Mouse (Mus musculus) regulatory T cell (primary cell): ENCODE measurements around the gene Llph.

ENCODE experiments used
- in situ Hi-C: fragments of 300-600 bp; cut with MboI, MseI; formaldehyde crosslinking; loops from one replicate; pipeline ENCODE4 v1.15.1; 2025; ENCODE audit warnings: high pct_unique_total_duplicates

The Llph gene

DNA sequence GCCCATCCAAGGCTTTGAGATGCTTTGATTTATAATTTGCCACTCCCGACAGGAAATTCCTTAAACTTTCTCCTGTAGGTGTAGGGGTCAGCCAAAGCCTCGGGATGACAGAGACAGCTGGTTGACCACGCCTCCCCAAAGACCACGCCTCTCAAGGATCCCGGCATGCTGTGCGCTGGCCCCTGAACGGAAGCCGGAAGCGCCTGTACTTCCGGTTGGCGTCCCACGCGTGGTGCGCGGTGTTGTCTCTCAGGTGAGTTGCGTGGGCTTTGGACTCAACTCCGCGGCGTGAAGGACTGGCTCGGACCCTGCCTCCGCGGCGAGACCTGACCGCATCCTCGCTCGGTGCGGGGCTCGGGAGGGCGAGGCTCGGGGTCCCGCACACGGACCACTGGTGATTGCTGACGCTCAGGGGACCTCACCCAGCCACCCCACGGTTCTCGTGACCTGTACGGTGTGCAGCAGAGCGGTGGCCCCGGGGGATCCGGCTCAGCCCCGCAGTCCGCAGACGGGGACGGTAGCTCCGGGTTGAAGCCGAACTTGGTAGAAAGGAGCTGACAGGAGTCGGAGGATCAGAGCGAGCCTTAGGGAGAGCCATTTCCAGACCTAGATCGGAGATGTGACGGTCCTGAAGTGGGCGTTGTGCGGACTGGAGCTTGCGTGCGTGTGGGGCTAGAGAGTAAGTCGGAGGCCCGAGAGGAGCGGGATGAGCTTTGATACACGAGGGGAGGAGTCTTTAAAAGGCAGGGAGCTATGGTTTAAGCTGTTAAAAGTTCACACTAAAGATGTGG is at the start of gene Llph:
TSS of gene Llph (plus strand) at position 200 of the 791 bp plus-strand sequence.
- in situ Hi-C loops = loop anchor here (5.0 kb wide), 1 partner anchor 1280 kb away; no protein-coding TSS in a partner anchor

DNA sequence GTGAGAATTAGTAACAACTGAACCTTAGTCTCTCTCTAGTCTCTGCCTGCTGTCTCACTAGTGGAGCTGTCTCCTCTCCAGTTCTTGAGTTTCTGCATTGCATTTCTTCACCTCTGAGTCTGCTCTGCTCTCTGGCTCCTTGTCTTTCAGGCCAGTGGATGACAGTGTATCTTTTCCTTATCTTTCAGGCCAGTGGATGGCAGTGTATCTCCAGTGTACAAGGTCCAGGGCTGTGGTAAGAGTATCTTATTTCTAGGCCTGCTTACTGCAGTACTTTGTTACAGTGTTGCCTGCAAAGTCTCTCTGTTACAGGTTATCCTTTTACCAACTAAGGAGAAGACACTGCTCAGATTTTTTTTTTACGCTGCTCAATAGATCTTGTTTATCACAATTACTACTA is 44.0 kb upstream of the Llph start:
- in situ Hi-C loops = no loop called here

DNA sequence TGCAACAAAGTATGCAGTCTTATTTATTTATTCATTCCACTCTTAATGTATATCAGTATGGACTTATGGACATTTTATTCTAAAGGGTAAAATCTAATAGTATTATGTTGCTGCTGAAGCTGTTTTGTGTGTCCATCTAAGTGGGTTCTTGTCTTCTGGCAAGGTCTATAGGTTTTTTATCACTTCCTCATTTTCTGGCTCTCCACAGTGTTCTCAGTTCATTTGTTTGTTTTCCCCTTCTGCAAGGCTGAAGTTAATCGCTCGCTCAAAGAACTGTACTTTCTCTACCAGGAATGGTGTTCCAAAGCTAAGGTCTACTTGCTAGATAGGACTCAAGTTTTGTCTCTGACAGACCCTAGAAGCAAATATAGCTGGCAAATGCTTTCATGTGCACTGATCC is 43.5 kb upstream of the Llph start:
- in situ Hi-C loops = no loop called here

DNA sequence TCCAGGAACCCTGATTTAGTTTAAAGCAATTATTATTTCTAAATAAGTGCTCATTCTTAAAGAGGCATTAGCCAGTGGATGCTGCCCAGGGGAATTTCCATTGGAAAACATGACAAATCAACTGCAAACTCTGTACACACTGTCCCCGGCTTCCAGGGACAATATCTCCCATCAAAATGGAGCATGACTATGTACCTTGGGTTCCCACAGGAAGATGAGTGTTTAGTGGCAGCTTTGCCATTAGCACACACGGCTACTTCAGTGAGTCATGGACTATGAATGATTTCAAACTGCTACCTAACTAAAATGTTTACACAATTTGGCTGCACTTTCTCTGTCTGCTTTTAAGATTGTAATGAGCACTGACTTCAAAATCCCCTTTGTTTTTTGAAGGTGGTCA is 38.4 kb upstream of the Llph start:
- in situ Hi-C loops = no loop called here

- in situ Hi-C loops = no loop called here
Measured at GRCm38 (mm10) chr10:120189276-120189675, 37.6 kb upstream of the Llph start.

GRCm38 (mm10) chr10:120189782-120190181 is 37.1 kb upstream of the Llph start:
- in situ Hi-C loops = no loop called here

DNA sequence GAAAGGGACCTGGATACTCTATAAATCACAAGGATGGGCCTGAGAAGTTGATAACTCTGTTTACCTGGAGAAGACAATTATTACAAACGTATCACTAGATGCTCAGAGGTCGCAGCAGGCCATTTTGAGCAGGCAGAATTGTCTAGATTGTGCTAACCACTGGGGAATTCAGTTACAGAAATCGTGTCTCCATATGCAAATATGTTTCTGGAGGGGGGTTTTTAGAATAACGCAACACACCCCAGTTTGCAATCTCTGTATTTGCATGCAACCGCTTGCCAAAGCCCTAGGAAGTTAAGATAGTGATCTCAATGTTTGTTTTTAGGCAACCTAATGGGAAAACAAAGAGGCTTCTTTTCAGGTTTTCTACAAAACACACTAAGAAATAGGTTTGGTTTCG is 35.7 kb upstream of the Llph start:
- in situ Hi-C loops = no loop called here

GRCm38 (mm10) chr10:120192278-120192677 is 34.6 kb upstream of the Llph start:
- in situ Hi-C loops = no loop called here

GRCm38 (mm10) chr10:120193255-120193654 is 33.6 kb upstream of the Llph start:
- in situ Hi-C loops = no loop called here

- in situ Hi-C loops = no loop called here
Measured at GRCm38 (mm10) chr10:120197061-120197835, 29.6 kb upstream of the Llph start.

DNA sequence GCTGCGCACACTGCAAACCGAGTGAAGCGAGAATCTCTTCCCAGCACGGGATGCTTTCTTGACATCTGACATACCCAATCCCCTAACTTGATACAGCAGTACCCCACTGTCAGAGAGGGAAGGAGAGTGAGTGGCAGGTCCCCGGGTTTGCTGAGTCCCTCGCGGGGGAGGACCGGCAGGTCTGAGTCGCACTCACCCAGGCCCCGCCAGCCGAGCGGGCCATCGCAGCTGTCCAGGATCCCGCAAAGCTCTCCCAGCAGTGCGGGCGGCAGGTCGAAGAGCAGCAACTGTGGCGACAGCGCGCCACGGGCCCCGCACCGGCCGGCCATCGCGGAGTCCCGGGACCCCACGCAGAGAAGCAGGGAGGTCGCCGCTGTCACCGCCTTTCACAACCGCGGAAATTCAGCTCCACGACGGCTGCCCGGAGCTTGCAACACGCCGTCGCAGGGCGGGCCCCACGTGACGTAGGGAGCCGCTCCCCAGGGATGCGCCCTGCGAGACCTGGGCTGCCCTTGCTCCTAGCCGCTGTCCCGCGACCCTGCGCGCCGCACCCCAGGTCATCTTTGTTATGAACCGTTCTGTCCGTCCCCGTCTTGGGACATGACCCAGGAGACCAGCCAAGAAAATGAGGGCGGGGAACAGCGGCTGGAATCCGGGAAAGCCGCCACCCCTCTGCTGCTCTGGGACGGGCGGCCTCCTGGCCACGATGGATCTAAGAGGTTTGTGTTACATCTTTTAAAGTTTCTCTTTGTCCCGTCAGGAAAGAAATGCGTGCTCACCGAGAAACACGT is 25.5 kb upstream of the Llph start, which contains the start of gene Tmbim4:
TSS of gene Tmbim4 (plus strand) at position 460 of the 791 bp plus-strand sequence.
- in situ Hi-C loops = loop anchor here (10.0 kb wide), 1 partner anchor 87 kb away; the partner anchor contains the start of gene Helb

GRCm38 (mm10) chr10:120201961-120202402 is 24.9 kb upstream of the Llph start, which contains the start of gene Irak3:
Gene Irak3, minus strand, starts transcription at chr10:120202130.
- in situ Hi-C loops = loop anchor here (10.0 kb wide), 1 partner anchor 87 kb away; the partner anchor contains the start of gene Helb

- in situ Hi-C loops = loop anchor here (10.0 kb wide), 1 partner anchor 88 kb away; the partner anchor contains the start of gene Helb
Measured at GRCm38 (mm10) chr10:120202467-120203250, 24.2 kb upstream of the Llph start.

GRCm38 (mm10) chr10:120204591-120205210 is 22.2 kb upstream of the Llph start:
- in situ Hi-C loops = loop anchor here (10.0 kb wide), 1 partner anchor 90 kb away; the partner anchor contains the start of gene Helb

DNA sequence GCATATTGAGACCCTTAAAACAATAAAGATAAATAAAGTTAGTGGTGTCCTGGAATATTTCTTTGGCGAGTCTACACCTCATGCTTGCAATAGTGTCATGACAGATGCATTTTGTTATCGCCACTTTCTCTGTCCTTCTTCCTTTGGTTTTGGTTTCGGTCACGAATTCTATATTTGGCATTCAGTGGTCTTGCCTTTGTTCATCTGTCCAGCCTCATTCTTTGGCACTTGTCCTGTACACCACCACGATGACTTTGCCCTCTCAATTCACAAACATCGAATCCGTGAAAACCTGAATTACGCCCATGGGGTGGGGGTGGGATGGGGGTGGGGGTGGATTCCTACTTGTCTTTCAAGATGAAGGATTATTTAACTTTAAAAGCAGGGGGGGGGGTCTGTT is 18.9 kb upstream of the Llph start:
- in situ Hi-C loops = loop anchor here (10.0 kb wide), 1 partner anchor 93 kb away; the partner anchor contains the start of gene Helb

- in situ Hi-C loops = loop anchor here (10.0 kb wide), 1 partner anchor 94 kb away; the partner anchor contains the start of gene Helb
Measured at GRCm38 (mm10) chr10:120208575-120209538, 18.0 kb upstream of the Llph start.

DNA sequence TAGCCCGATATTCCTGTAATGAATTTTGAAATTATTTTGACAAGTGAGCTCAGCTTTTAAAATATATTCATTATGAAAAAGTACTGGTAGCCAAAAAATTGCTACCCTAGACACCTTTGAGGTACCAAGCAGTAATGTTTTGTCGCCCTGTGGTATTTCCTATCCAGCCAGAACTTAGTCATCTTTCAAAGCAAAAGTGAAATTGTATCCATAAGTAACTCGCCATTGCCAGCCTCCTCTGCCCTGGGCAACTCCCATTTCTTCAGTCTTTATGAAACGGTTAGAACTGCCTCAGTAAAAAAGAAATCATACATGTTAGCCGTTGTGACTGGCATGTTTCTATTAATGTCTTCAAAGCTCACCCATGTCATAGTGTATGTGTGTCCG is 17.3 kb upstream of the Llph start:
- in situ Hi-C loops = loop anchor here (10.0 kb wide), 1 partner anchor 95 kb away; the partner anchor contains the start of gene Helb

GRCm38 (mm10) chr10:120210096-120210495 is 16.8 kb upstream of the Llph start:
- in situ Hi-C loops = no loop called here

DNA sequence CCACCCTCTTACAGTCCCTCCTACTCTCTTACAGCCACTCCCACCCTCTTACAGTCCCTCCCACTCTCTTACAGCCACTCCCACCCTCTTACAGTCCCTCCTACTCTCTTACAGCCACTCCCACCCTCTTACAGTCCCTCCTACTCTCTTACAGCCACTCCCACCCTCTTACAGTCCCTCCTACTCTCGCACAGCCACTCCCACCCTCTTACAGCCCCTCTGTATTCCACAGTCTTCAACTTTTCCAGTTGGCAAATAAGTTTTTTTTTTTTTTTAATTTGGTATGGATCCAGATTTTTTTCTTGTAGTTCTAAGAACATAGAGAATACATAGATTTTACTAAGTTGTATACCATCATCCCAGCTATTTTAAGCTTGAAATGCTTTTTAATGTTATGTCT is 9.8 kb upstream of the Llph start:
- in situ Hi-C loops = loop anchor here (5.0 kb wide), 1 partner anchor 1345 kb away; the partner anchor contains the start of gene Dyrk2
